Mouse (Mus musculus) testis, adult 10 weeks (tissue): Measurements from ENCODE around the gene Sf3b6. TPM values are rescaled to one million over a fixed set of nuclear protein-coding genes. Genes with fewer than 3 reads are reported as not detected.

Experiments
- polyA plus RNA-seq: library from polyadenylated mRNA; stranded (reverse); fragments of 350-450 nt; fragmentation: Illumina TruSeq; extraction: RNeasy Lipid Tissue Mini Kit (QIAGEN cat#74804); gene quantifications from one replicate; pipeline ENCODE4 v1.2.3, GENCODE M21; 2014; ENCODE audit warnings: low read depth, low replicate concordance

The Sf3b6 gene
- polyA plus RNA-seq, result 72.5 TPM

GRCm38 (mm10) chr12:4817361-4818101 is at the start of gene Sf3b6:
TSS of gene Sf3b6 (plus strand) at chr12:4817544.

GRCm38 (mm10) chr12:4768492-4769332 is 48.6 kb upstream of the Sf3b6 start, which contains the start of the genes Pfn4 and Fam228b:
TSS of gene Pfn4 (plus strand) at chr12:4769022.
TSS of gene Fam228b (minus strand) at chr12:4769267.

GRCm38 (mm10) chr12:4841392-4841887 is 24.1 kb downstream of the Sf3b6 start, which contains the start of gene Fkbp1b:
TSS of gene Fkbp1b (minus strand) at chr12:4841591.

GRCm38 (mm10) chr12:4842890-4843597 is 25.7 kb downstream of the Sf3b6 start, which contains the start of gene Wdcp:
TSS of gene Wdcp (plus strand) at chr12:4843303.

GRCm38 (mm10) chr12:4874161-4874927 is 57.0 kb downstream of the Sf3b6 start, which contains the start of gene Mfsd2b:
TSS of gene Mfsd2b (minus strand) at chr12:4874359.

Other genes with a start within 250 kb of the Sf3b6 start
- gene Itsn2, start 224.9 kb upstream of the Sf3b6 start, polyA plus RNA-seq, result 78.6 TPM
- not detected for gene Gm3625, start 224.6 kb upstream of the Sf3b6 start, polyA plus RNA-seq
- 97.7 TPM for gene Fam228a, start 79.1 kb upstream of the Sf3b6 start, polyA plus RNA-seq
- gene Pfn4, start 48.5 kb upstream of the Sf3b6 start, polyA plus RNA-seq, result 475 TPM
- 146 TPM for gene Fam228b, start 48.3 kb upstream of the Sf3b6 start, polyA plus RNA-seq
- 0.74 TPM for gene Fkbp1b, start 24.0 kb downstream of the Sf3b6 start, polyA plus RNA-seq
- gene Wdcp, start 25.8 kb downstream of the Sf3b6 start, polyA plus RNA-seq, result 2.8 TPM
- gene Mfsd2b, start 56.8 kb downstream of the Sf3b6 start, polyA plus RNA-seq, result 0.83 TPM
- 20.1 TPM for gene Ubxn2a, start 90.2 kb downstream of the Sf3b6 start, polyA plus RNA-seq
- 18.4 TPM for gene Atad2b, start 99.8 kb downstream of the Sf3b6 start, polyA plus RNA-seq